Mouse (Mus musculus) ES-E14 (cell line): ENCODE results near the gene Etnk2.

Experiments used
- CHD2 ChIP-seq: IDR thresholded peaks from 2 replicates; pipeline ENCODE4 v1.6.1; 2014; ENCODE audit warnings: mild to moderate bottlenecking, low read depth, low read length, inconsistent platforms
- HCFC1 ChIP-seq: IDR thresholded peaks from 2 replicates; pipeline ENCODE4 v1.6.1; 2012; ENCODE audit warnings: low read length, inconsistent platforms, borderline replicate concordance; ENCODE audit not compliant: insufficient read depth
- ZC3H11A ChIP-seq: IDR thresholded peaks from 2 replicates; pipeline ENCODE4 v1.6.1; 2012; ENCODE audit warnings: low read depth, mild to moderate bottlenecking, inconsistent platforms, low read length, borderline replicate concordance
- ZNF384 ChIP-seq: IDR thresholded peaks from 2 replicates; pipeline ENCODE4 v1.6.1; 2012; ENCODE audit warnings: low read depth, low read length, inconsistent platforms

DNA sequence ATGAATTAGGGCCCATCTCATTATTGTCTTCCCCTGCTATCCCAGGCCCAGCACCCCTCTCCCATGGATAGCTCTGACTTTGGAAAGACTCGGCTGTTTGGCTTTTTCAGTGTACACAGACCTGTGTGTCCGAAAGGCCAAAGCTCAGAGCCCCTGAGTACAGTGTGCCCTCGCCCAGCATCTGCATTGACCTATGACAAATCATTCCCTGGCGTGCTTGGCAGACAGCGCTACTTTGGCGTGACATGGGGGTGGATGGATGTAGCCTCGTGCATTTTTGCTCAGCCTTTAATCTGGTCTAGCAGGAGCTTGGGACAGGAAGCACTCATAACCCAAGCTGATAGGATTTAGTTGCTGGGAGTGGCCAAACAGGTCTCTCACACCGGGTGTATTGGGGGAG is 8.7 kb downstream of the Etnk2 start:
- TF ChIP-seq HCFC1: no peak
- TF ChIP-seq ZC3H11A: no peak
- no peak for TF ChIP-seq CHD2
- TF ChIP-seq ZNF384: no peak
